Mouse (Mus musculus) embryonic fibroblast, embryonic 13.5 days (primary cell): ENCODE data around the gene Sult6b2.

ENCODE experiments used
- CTCF ChIP-seq: IDR thresholded peaks from 2 replicates; pipeline ENCODE4 v1.5.1; 2011; ENCODE audit warnings: mild to moderate bottlenecking, control low read depth, low read length, moderate library complexity, borderline replicate concordance; ENCODE audit not compliant: insufficient read depth
- POLR2A ChIP-seq: IDR thresholded peaks from 2 replicates; pipeline ENCODE4 v1.6.1; 2011; ENCODE audit warnings: low read depth, mild to moderate bottlenecking, control low read depth, low read length, moderate library complexity

GRCm38 (mm10) chr6:142785343-142785742 lies 19.0 kb downstream of the Sult6b2 start:
- TF ChIP-seq CTCF = no peak
- no peak for TF ChIP-seq POLR2A
